ENCODE assay signal across 14 mouse cellular contexts in the genomic region with DNA sequence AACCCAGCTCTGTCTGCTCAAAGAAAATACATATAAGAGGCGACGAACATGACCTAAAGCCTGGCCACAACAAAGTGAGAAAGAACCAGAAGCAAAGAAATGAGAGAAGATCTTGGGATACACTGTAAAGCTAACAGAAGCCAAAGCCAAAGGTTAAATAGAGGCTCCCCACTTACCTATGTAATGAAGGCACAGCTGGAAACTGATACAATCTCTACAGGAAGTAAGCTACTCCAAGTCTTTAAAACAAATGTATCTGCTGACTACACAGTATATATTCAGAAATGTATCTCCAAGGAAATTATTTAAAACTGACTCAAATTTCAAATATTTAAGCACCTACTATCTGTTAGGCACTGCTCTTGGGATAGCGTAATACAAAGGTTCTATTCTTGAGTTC.
"Had no signal": no experiment of that assay in that cellular context is flagged by ENCODE, and none has a peak within 500 bp of the region (broad histone marks: within the 10 kb centered on the region; RNA-seq: fewer than 3 reads in every experiment).

No protein-coding gene starts in this region.

- ATAC-seq: hindbrain, embryonic 16.5 days; intestine, embryonic 16.5 days had no signal

- DNase-seq: gastrocnemius, postnatal 10 days; gastrocnemius, postnatal 25 days; heart, adult 2 months; heart, postnatal 10 days; heart, postnatal 4 days; kidney, adult 11 months; kidney, adult 2 months; kidney, adult 9 months; kidney, postnatal 25 days; kidney, postnatal 4 days; liver; liver, embryonic 13.5 days had no signal
